Mouse (Mus musculus) cerebellum, postnatal 36 days (tissue): ENCODE data around the gene Gm21650.
"Not testable (repeated sequence)": the region's sequence is repeated elsewhere in the genome, so short reads cannot be mapped to it uniquely, and the experiment has no call there.

Source experiments
- DNase-seq, 2 experiments: peaks; one replicate each; pipeline ENCODE4 v3.0.0; 2021 to 2022; ENCODE audit warnings: mixed read lengths in 2 of 2

Gene Gm21650

GRCm38 (mm10) chrY:77692508-77692907 is at the start of gene Gm21650:
Gene Gm21650, plus strand, starts transcription at chrY:77692808.
- not testable (repeated sequence) for DNase-seq
